Mouse (Mus musculus) C2C12 (cell line): ENCODE results near the gene Foxd2.

Source experiments
- CEBPB ChIP-seq: IDR thresholded peaks from one replicate; pipeline ENCODE4 v1.6.1; 2011; ENCODE audit warnings: low read depth, mild to moderate bottlenecking, control low read depth, moderate library complexity
- CTCF ChIP-seq: IDR thresholded peaks from one replicate; pipeline ENCODE4 v1.5.1; 2011; ENCODE audit not compliant: control insufficient read depth, insufficient read depth, insufficient read length
- FOSL1 ChIP-seq: IDR thresholded peaks from one replicate; pipeline ENCODE4 v1.8.0; 2011; ENCODE audit warnings: mild to moderate bottlenecking, low read length; ENCODE audit not compliant: poor library complexity, insufficient read depth, severe bottlenecking
- MAX ChIP-seq: IDR thresholded peaks from one replicate; pipeline ENCODE4 v1.6.1; 2011; ENCODE audit warnings: mild to moderate bottlenecking, control low read depth
- MYOD1 ChIP-seq: IDR thresholded peaks from one replicate; pipeline ENCODE4 v1.6.1; 2011; ENCODE audit warnings: low read depth; ENCODE audit not compliant: control insufficient read depth, insufficient read length
- MYOG ChIP-seq: IDR thresholded peaks from one replicate; pipeline ENCODE4 v1.6.1; 2011; ENCODE audit not compliant: control insufficient read depth, insufficient read length; ENCODE audit errors: extremely low read depth
- USF1 ChIP-seq: IDR thresholded peaks from one replicate; pipeline ENCODE4 v1.6.1; 2011; ENCODE audit warnings: low read depth, mild to moderate bottlenecking, control low read depth, moderate library complexity

DNA sequence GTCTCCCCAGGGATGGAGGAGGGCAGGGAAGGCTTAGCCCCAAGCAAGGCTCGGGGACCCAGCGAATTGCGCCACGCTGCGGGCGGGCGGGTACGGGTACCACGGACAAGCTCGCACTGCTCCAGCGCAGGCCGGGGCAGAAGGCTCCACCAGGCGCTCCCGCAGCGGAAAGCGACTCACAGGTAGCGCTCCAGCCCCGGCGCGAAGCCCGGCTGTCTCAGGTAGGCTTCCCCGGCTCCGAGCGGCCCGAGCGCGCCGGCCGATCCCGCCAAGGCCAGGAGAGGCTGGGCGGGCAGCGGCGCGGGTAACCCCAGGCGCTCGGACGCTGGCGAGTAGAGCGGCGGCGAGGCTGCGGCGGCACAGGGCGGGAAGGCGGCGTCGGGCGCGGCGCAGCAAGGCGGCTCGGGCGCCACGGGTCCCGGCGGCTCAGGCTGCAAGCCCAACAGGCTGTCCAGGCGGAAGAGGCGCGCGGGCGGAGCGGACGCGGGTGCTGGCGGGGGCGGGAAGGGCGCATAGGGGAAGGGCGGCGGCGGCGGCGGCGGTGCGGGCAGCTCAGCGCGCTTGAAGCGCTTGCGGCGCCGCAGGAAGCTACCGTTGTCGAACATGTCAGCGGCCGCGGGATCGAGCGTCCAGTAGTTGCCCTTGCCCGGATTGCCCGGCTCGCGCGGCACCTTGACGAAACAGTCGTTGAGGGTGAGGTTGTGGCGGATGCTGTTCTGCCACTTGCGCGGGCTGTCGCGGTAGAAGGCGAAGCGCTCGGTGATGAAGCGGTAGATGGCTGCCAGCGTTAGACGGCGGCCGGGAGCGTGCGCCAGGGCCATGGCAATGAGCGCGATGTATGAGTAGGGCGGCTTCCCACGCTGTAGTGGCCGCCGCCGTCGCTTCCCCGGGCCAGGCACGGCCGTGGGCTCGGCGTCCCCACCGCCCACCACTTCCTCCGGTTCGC is 16.6 kb upstream of the Foxd2 start:
- TF ChIP-seq MAX (no peak), MYOG (no peak), CTCF (no peak), USF1 (no peak), CEBPB (no peak), FOSL1 (no peak), MYOD1 (no peak)
